Mouse (Mus musculus): ENCODE results near the gene Ankrd26. TPM values are rescaled to one million over a fixed set of nuclear protein-coding genes. Genes with fewer than 3 reads are reported as not detected.

The Ankrd26 gene
- polyA plus RNA-seq (2014; fragmentation: Illumina TruSeq; extraction: RNeasy Lipid Tissue Mini Kit (QIAGEN cat#74804); ENCODE audit: insufficient read depth, low read depth, low replicate concordance) = 1.0 TPM

DNA sequence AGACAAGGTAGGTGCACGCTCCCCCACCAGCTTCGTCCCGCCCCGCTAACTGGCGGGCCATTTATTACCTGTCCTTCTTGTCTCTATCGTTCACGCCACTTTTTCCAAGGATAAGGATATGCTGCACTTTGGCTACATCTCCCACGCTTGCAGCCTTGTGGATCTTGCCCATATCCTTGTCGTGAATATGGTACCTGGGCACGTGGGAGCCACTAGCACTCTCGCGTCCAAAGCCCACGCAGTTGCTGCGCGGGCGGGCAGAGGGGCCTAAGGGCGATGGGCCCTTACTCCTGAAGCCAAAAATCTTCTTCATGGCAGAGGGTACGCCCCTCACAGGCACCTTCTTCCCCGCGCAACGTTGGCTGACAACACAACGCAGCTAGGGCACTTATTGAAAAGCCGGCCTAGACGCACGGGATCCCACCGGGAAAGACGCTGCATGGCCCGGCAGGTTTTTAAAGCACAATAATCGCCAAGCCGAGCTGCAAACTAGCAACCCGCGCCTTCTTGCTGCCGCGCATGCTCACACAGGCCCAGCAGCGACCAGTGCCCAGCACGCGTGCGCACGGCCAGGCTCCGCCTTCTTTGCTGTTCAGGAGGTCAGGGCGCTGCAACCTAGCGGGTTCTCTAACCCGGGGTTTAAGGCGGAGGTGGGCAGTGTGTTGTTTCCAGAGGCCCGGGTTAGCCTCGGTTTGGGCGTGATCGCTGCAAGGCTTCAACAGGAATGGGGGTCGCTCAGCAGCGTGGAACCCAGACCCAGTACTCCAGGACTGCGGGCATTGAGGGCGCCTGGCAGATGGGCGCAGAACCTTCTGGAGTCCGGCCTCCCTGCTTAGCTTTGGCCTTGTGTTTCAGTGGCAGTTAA, at the start of gene Ankrd26:
Gene Ankrd26, minus strand, starts transcription at position 482 of the 865 bp plus-strand sequence.

DNA sequence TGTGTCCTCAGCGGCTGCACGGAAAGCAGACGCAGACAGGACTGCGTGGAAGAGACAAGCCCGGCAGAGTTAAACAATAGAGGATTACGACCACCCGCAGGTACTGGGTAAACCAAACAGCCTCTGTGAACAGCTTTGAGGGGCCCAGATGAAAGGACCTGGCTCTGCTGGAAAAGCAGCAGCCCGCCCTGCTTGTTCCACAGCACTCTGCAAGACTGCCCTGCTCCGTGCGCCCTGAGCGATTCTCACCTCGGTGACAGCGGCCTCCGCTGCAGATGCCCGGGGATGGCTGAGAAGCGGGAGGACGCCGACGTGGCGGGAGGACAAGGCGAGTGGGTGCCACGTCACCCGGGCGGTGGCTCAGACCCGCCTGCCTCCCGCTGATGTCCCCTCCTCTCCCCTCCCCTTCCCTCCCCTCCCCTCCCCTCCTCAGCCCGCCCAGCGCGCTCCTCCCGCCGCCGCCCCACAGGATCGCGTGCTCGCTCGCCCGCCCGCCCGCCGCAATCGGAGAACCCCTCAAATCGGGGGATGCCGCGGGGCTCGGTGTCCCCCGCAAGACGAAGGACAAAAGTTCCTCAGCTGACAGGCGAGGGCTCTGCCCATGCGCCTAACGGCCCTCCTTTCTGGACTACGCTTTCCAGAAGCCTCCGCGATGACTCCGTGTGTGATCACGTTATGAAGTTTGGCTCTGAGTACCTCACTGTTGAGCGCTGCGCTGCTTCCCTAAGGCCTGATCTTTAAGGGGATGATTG, 82.9 kb downstream of the Ankrd26 start, which contains the start of gene Zfp9:
Gene Zfp9, minus strand, starts transcription at position 364 of the 752 bp plus-strand sequence.

DNA sequence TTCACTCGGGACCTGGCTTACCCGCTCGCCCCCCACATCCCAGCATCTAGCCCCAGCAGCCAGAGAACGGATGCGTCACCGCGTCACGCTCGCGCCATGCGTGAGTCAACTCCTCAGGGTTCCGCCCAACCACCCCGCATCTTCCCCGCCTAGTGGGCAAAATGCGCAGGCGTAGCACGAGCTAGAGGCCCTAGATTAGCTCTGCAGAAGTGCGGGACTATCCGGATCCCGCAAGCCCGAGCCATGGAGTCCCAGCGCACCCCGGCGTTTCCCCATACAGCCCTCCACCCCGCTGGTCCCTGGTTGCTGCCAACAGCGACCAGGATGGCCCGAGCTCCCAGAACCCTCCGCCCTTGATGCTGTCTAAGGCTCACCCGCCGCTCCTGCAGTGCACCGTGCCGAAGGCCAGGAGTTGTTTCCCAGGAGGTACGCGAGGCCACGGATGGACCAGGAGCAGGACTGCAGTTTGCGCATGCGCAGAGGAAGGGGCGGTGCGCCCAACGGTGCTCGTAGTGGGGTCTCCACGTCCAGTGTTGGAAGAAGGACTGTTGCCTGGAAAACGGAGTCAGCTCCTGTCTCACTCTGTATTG, 106.9 kb downstream of the Ankrd26 start, which contains the start of gene Zfp248:
Gene Zfp248, minus strand, starts transcription at position 487 of the 590 bp plus-strand sequence.

Other genes with a start within 250 kb of the Ankrd26 start
- 10.9 TPM for gene Bms1, start 142.8 kb downstream of the Ankrd26 start, polyA plus RNA-seq (2014; fragmentation: Illumina TruSeq; extraction: RNeasy Lipid Tissue Mini Kit (QIAGEN cat#74804); ENCODE audit: insufficient read depth, low read depth, low replicate concordance)
- 1.8 TPM for gene Zfp248, start 106.7 kb downstream of the Ankrd26 start, polyA plus RNA-seq (2014; fragmentation: Illumina TruSeq; extraction: RNeasy Lipid Tissue Mini Kit (QIAGEN cat#74804); ENCODE audit: insufficient read depth, low read depth, low replicate concordance)
- gene Zfp9, start 82.9 kb downstream of the Ankrd26 start, polyA plus RNA-seq (2014; fragmentation: Illumina TruSeq; extraction: RNeasy Lipid Tissue Mini Kit (QIAGEN cat#74804); ENCODE audit: insufficient read depth, low read depth, low replicate concordance) = 3.1 TPM